Mouse (Mus musculus): ENCODE results near the gene Zfand4.

DNA sequence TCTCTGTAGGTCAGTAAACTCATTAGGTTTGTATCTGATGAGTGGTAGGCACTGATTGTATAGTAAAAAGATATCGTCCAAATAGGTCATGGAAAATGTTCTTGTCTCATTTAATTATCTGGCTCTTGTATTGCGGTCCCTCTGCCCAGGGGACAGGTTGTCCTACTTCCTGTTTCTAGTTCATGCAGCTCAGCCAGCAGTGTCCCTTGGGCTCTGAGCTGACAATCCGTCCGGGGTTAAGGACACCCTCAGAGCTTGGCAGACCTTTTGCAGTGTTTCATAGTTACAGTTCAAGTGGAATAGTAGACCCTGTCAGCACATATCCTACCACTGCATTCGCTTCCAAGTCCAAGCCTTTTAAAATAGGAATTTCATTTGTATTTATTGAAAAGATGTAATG lies 28.7 kb upstream of the Zfand4 start:
- TF ChIP-seq CTCF (IDR thresholded peaks at IDR 0.05; ENCODE audit: extremely low read depth, insufficient read depth, insufficient read length, insufficient replicate concordance) = no peak
- TF ChIP-seq POLR2A (IDR thresholded peaks at IDR 0.05; ENCODE audit: low read depth, low read length) = no peak
